Comparison of ENCODE assay signal across 1 mouse cellular context in genomic region chr10:128187181-128187605, GRCm38 (mm10).
TF ChIP-seq lines count a peak whose summit lies in the region.

No protein-coding gene starts in this region.

TF ChIP-seq in MEL, 35 proteins besides CTCF, POLR2A, EP300 and RAD21:
- no peak for TF ChIP-seq USF1 (IDR thresholded peaks at IDR 0.05; ENCODE audit: low read depth, low read length)
- no peak for TF ChIP-seq MAZ (IDR thresholded peaks at IDR 0.05; ENCODE audit: low read depth, low read length)
- peak; percentile 62 for TF ChIP-seq TCF12 (IDR thresholded peaks at IDR 0.05; ENCODE audit: low read depth, low read length)
- peak; percentile 59; the same call in 1 of the 2 replicates for TF ChIP-seq SIN3A (IDR thresholded peaks at IDR 0.05; ENCODE audit: low read length)
- no peak for TF ChIP-seq KAT2A (conservative IDR thresholded peaks at IDR 0.05; ENCODE audit: low read depth, low read length)
- no peak for TF ChIP-seq E2F4 (IDR thresholded peaks at IDR 0.05; ENCODE audit: borderline replicate concordance, low read depth, low read length)
- no peak for TF ChIP-seq NELFE (IDR thresholded peaks at IDR 0.05; ENCODE audit: low read depth, low read length)
- TF ChIP-seq CHD1 (IDR thresholded peaks at IDR 0.05; ENCODE audit: low read depth, low read length), result no peak
- TF ChIP-seq TAL1 (IDR thresholded peaks at IDR 0.05; ENCODE audit: low read length), result peak; percentile 75
- no peak for TF ChIP-seq POLR2AphosphoS2 (IDR thresholded peaks at IDR 0.05; ENCODE audit: low read length)
- TF ChIP-seq RCOR1 (IDR thresholded peaks at IDR 0.05; ENCODE audit: low read depth, low read length), result 0 out of 2 replicates have a peak, but pooled peaks have one; percentile 16
- TF ChIP-seq GATA1 (IDR thresholded peaks at IDR 0.05; ENCODE audit: low read depth, low read length), result peak; percentile 70
- 0 out of 2 replicates have a peak, but pooled peaks have one; percentile 44 for TF ChIP-seq ZKSCAN1 (IDR thresholded peaks at IDR 0.05; ENCODE audit: low read depth, low read length)
